Mouse (Mus musculus) hindbrain, embryonic 11.5 days (tissue): ENCODE data around the gene Camta1. TPM values are rescaled to one million over a fixed set of nuclear protein-coding genes. Genes with fewer than 3 reads are reported as not detected.

ENCODE experiments used
- ATAC-seq: fragments of 200-750 bp; cut with Nextera tagmentation; 2 replicates; pipeline ENCODE4 v1.8.0; 2017; ENCODE audit warnings: mild to moderate bottlenecking, moderate TSS enrichment, moderate library complexity; ENCODE audit not compliant: low FRiP score
- DNase-seq: peaks from one replicate; pipeline ENCODE4 v3.0.0-alpha.2; 2015; ENCODE audit warnings: low spot score
- H3K27ac ChIP-seq: fragments of 300-500 bp; sonication (generic); 2 replicates; pipeline ENCODE4 v1.5.1; 2014; ENCODE audit warnings: mild to moderate bottlenecking, low read depth, low read length
- H3K27me3 ChIP-seq: fragments of 300-500 bp; sonication (generic); 2 replicates; pipeline ENCODE4 v1.6.1; 2014; ENCODE audit warnings: mild to moderate bottlenecking, low read length, moderate library complexity, mixed read lengths; ENCODE audit not compliant: control insufficient read depth, insufficient read depth
- H3K36me3 ChIP-seq: fragments of 300-500 bp; sonication (generic); 2 replicates; pipeline ENCODE4 v1.6.1; 2014; ENCODE audit warnings: mild to moderate bottlenecking, low read length, moderate library complexity, mixed read lengths; ENCODE audit not compliant: control insufficient read depth, insufficient read depth
- H3K4me1 ChIP-seq: fragments of 300-500 bp; sonication (generic); replicated peaks from 2 replicates; pipeline ENCODE4 v1.6.1; 2014; ENCODE audit warnings: low read length, mixed read lengths; ENCODE audit not compliant: control insufficient read depth, insufficient read depth
- H3K4me2 ChIP-seq: fragments of 300-500 bp; sonication (generic); replicated peaks from 2 replicates; pipeline ENCODE4 v1.6.1; 2014; ENCODE audit warnings: mild to moderate bottlenecking, low read depth, low read length
- H3K4me3 ChIP-seq: fragments of 300-500 bp; sonication (generic); 2 replicates; pipeline ENCODE4 v1.5.1; 2014; ENCODE audit warnings: low read depth, low read length
- H3K9ac ChIP-seq: fragments of 300-500 bp; sonication (generic); 2 replicates; pipeline ENCODE4 v1.6.1; 2014; ENCODE audit warnings: low read depth, low read length
- H3K9me3 ChIP-seq: fragments of 300-500 bp; sonication (generic); 2 replicates; pipeline ENCODE4 v1.6.1; 2016; ENCODE audit warnings: low read length; ENCODE audit not compliant: control insufficient read depth
- WGBS: fragments of 180-500 bp; shearing (Covaris S2); extraction: QIAGEN DNeasy Blood & Tissue Kit; methylation state at CpG from one replicate; pipeline ENCODE4 v1.1.7; 2014; 5-methylcytosine and 5-hydroxymethylcytosine counted together
- polyA plus RNA-seq: library from polyadenylated mRNA; unstranded; fragments of >200 nt; fragmentation: Nextera tagmentation; extraction: Ambion mirVana; gene quantifications from 2 replicates; pipeline ENCODE4 v1.2.1, GENCODE M21; 2014

Camta1 gene
- polyA plus RNA-seq, 1 experiment from 2014 or later = 130 TPM

GRCm38 (mm10) chr4:151096334-151097103 is 765.2 kb downstream of the Camta1 start:
- H3K4me3 ChIP-seq = no peak overlapping the region
- H3K4me2 ChIP-seq = no peak overlapping the region
- no peaks in the 10 kb centered on the region for H3K36me3 ChIP-seq
- no peaks in the 10 kb centered on the region for H3K27me3 ChIP-seq
- DNase-seq (no peak), ATAC-seq (no peak)
- no peak overlapping the region for H3K27ac ChIP-seq
- no peaks in the 10 kb centered on the region for H3K4me1 ChIP-seq
- no peak overlapping the region for H3K9ac ChIP-seq
- no peaks in the 10 kb centered on the region for H3K9me3 ChIP-seq
- WGBS = 88% methylated on average over 18 of the region's 18 CpGs

GRCm38 (mm10) chr4:151095207-151095606 is 766.5 kb downstream of the Camta1 start:
- Histone ChIP-seq H3K4me2 (no peak overlapping the region), H3K9ac (no peak overlapping the region), H3K4me3 (no peak overlapping the region), H3K27me3 (no peaks in the 10 kb centered on the region), H3K4me1 (no peaks in the 10 kb centered on the region), H3K9me3 (no peaks in the 10 kb centered on the region), H3K36me3 (no peaks in the 10 kb centered on the region), H3K27ac (no peak overlapping the region)
- peak; percentile 51 for DNase-seq
- 29% methylated on average over 2 of the region's 2 CpGs for WGBS
- no peak for ATAC-seq

- no peak within 1 kb of the TSS for H3K4me3 ChIP-seq
- H3K9me3 ChIP-seq = no peaks in the 10 kb centered on the region
- H3K4me2 ChIP-seq = no peak within 1 kb of the TSS
- H3K9ac ChIP-seq = no peak within 1 kb of the TSS
- H3K4me1 ChIP-seq = no peaks in the 10 kb centered on the region
- ATAC-seq (no peak), DNase-seq (no peak)
- H3K36me3 ChIP-seq = peaks cover 9% of the 10 kb centered on the region; the same call in 1 of the 2 replicates
- WGBS = 95% methylated on average over 7 of the region's 7 CpGs
- H3K27ac ChIP-seq = no peak within 1 kb of the TSS
- no peaks in the 10 kb centered on the region for H3K27me3 ChIP-seq
Observed at GRCm38 (mm10) chr4:151089270-151089669, 772.4 kb downstream of the Camta1 start, which contains the start of gene Gm13090. Gm13090 (plus strand) TSS chr4:151089570.

GRCm38 (mm10) chr4:151088819-151089218 is 772.9 kb downstream of the Camta1 start:
- H3K27ac ChIP-seq = no peak overlapping the region
- no peak overlapping the region for H3K9ac ChIP-seq

GRCm38 (mm10) chr4:151087358-151087757 is 774.3 kb downstream of the Camta1 start:
- no peak overlapping the region for H3K4me2 ChIP-seq
- no peak overlapping the region for H3K27ac ChIP-seq
- no peaks in the 10 kb centered on the region for H3K27me3 ChIP-seq
- WGBS = 91% methylated on average over 1 of the region's 1 CpGs
- DNase-seq (no peak), ATAC-seq (no peak)
- no peak overlapping the region for H3K4me3 ChIP-seq
- peaks cover 11% of the 10 kb centered on the region; the same call in 1 of the 2 replicates for H3K36me3 ChIP-seq
- no peak overlapping the region for H3K9ac ChIP-seq
- H3K9me3 ChIP-seq = no peaks in the 10 kb centered on the region
- H3K4me1 ChIP-seq = no peaks in the 10 kb centered on the region

More at GRCm38 (mm10) chr4:151088819-151089218, 772.9 kb downstream of the Camta1 start:
- DNase-seq (no peak), ATAC-seq (no peak)
- H3K4me2 ChIP-seq = no peak overlapping the region
- 92% methylated on average over 14 of the region's 14 CpGs for WGBS
- peaks cover 9% of the 10 kb centered on the region; the same call in 1 of the 2 replicates for H3K36me3 ChIP-seq
- no peaks in the 10 kb centered on the region for H3K4me1 ChIP-seq
- no peak overlapping the region for H3K4me3 ChIP-seq
- H3K9me3 ChIP-seq = no peaks in the 10 kb centered on the region
- H3K27me3 ChIP-seq = no peaks in the 10 kb centered on the region

- H3K36me3 ChIP-seq = peaks cover 20% of the 10 kb centered on the region
Observed at GRCm38 (mm10) chr4:151083027-151083426, 778.6 kb downstream of the Camta1 start.

GRCm38 (mm10) chr4:151081977-151082376 is 779.7 kb downstream of the Camta1 start:
- Histone ChIP-seq H3K27me3 (no peaks in the 10 kb centered on the region), H3K4me3 (no peak overlapping the region), H3K27ac (no peak overlapping the region), H3K4me1 (no peaks in the 10 kb centered on the region), H3K9me3 (no peaks in the 10 kb centered on the region), H3K36me3 (peaks cover 23% of the 10 kb centered on the region), H3K9ac (no peak overlapping the region), H3K4me2 (no peak overlapping the region)
- 91% methylated on average over 13 of the region's 13 CpGs for WGBS
- DNase-seq (no peak), ATAC-seq (no peak)

More at GRCm38 (mm10) chr4:151083027-151083426, 778.6 kb downstream of the Camta1 start:
- H3K4me2 ChIP-seq = no peak overlapping the region
- H3K4me3 ChIP-seq = no peak overlapping the region
- no peak for DNase-seq
- 90% methylated on average over 5 of the region's 5 CpGs for WGBS
- H3K9ac ChIP-seq = no peak overlapping the region
- H3K27me3 ChIP-seq = no peaks in the 10 kb centered on the region
- no peaks in the 10 kb centered on the region for H3K4me1 ChIP-seq
- ATAC-seq = no peak
- no peaks in the 10 kb centered on the region for H3K9me3 ChIP-seq
- no peak overlapping the region for H3K27ac ChIP-seq

GRCm38 (mm10) chr4:151081355-151081754 is 780.3 kb downstream of the Camta1 start:
- Histone ChIP-seq H3K9ac (no peak overlapping the region), H3K27ac (no peak overlapping the region), H3K4me1 (no peaks in the 10 kb centered on the region), H3K9me3 (no peaks in the 10 kb centered on the region), H3K27me3 (no peaks in the 10 kb centered on the region), H3K36me3 (peaks cover 26% of the 10 kb centered on the region), H3K4me3 (no peak overlapping the region), H3K4me2 (no peak overlapping the region)
- no peak for DNase-seq
- WGBS = 86% methylated on average over 2 of the region's 2 CpGs
- no peak for ATAC-seq

GRCm38 (mm10) chr4:151074817-151075216 is 786.9 kb downstream of the Camta1 start:
- Histone ChIP-seq H3K27me3 (no peaks in the 10 kb centered on the region), H3K4me1 (no peaks in the 10 kb centered on the region), H3K9ac (no peak overlapping the region), H3K4me3 (no peak overlapping the region), H3K9me3 (no peaks in the 10 kb centered on the region), H3K36me3 (peaks cover 21% of the 10 kb centered on the region), H3K4me2 (no peak overlapping the region), H3K27ac (no peak overlapping the region)
- ATAC-seq (no peak), DNase-seq (no peak)
- 93% methylated on average over 15 of the region's 15 CpGs for WGBS
